Mouse (Mus musculus) hindbrain, embryonic 12.5 days (tissue): ENCODE results near the gene Mettl26. TPM values are rescaled to one million over a fixed set of nuclear protein-coding genes. Genes with fewer than 3 reads are reported as not detected.
A peak's percentile ranks its signal among the peaks of the same experiment; 100 is the strongest.

Experiments
- ATAC-seq: fragments of 200-750 bp; cut with Nextera tagmentation; 2 replicates; pipeline ENCODE4 v1.8.0; 2017; ENCODE audit warnings: moderate TSS enrichment; ENCODE audit not compliant: low FRiP score
- H3K27ac ChIP-seq: fragments of 300-500 bp; sonication (generic); 2 replicates; pipeline ENCODE4 v1.5.1; 2016; ENCODE audit warnings: mild to moderate bottlenecking
- H3K27me3 ChIP-seq: fragments of 300-500 bp; sonication (generic); 2 replicates; pipeline ENCODE4 v1.6.1; 2016; ENCODE audit warnings: mild to moderate bottlenecking
- H3K36me3 ChIP-seq: fragments of 300-500 bp; sonication (generic); 2 replicates; pipeline ENCODE4 v1.6.1; 2016; ENCODE audit warnings: mild to moderate bottlenecking
- H3K4me1 ChIP-seq: fragments of 300-500 bp; sonication (generic); 2 replicates; pipeline ENCODE4 v1.6.1; 2016
- H3K4me2 ChIP-seq: fragments of 300-500 bp; sonication (generic); replicated peaks from 2 replicates; pipeline ENCODE4 v1.6.1; 2016; ENCODE audit warnings: mild to moderate bottlenecking
- H3K4me3 ChIP-seq: fragments of 300-500 bp; sonication (generic); 2 replicates; pipeline ENCODE4 v1.5.1; 2016; ENCODE audit warnings: mild to moderate bottlenecking
- H3K9ac ChIP-seq: fragments of 300-500 bp; sonication (generic); 2 replicates; pipeline ENCODE4 v1.6.1; 2016; ENCODE audit warnings: mild to moderate bottlenecking, moderate library complexity
- H3K9me3 ChIP-seq: fragments of 300-500 bp; sonication (generic); replicated peaks from 2 replicates; pipeline ENCODE4 v1.6.1; 2016; ENCODE audit warnings: mild to moderate bottlenecking
- WGBS: fragments of 180-500 bp; shearing (Covaris S2); methylation state at CpG from one replicate; pipeline ENCODE4 v1.1.7; 2016; 5-methylcytosine and 5-hydroxymethylcytosine counted together
- polyA plus RNA-seq: library from polyadenylated mRNA; unstranded; fragments of >200 nt; fragmentation: Nextera tagmentation; extraction: Ambion mirVana; gene quantifications from 2 replicates; pipeline ENCODE4 v1.2.1, GENCODE M21; 2016

The Mettl26 gene
- polyA plus RNA-seq, result 48.7 and 53.2 TPM in 2 replicates

DNA sequence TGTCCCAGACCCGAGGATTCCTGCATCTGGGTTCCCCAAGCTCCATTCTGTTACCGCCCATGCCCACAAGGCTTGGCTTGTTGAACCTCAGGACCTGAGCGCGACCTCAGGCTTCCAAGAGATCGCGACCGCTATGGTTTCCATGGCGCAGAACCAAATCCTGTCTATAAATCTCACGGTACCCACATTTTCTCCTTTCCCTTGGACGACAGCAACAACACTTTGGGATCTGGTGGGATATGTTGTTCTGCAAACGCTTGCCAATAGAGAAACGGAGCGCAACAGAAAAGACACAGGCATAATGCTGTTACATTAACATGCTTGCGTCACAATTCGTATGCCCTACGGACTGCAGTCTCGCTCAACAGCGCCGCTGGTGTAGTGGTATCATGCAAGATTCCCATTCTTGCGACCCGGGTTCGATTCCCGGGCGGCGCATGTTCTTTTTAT lies at the start of gene Mettl26:
Mettl26 (plus strand) TSS at position 354 of the 450 bp plus-strand sequence.
- Histone ChIP-seq H3K4me1 (peaks cover 23% of the 10 kb centered on the region), H3K4me2 (peak within 1 kb of the TSS; percentile 93), H3K4me3 (peak within 1 kb of the TSS; percentile 79), H3K9me3 (no peaks in the 10 kb centered on the region), H3K36me3 (peaks cover 16% of the 10 kb centered on the region), H3K27me3 (no peaks in the 10 kb centered on the region), H3K9ac (peak within 1 kb of the TSS; percentile 81), H3K27ac (peak within 1 kb of the TSS; percentile 96)
- under 1% methylated on average over 25 of the region's 25 CpGs for WGBS
- ATAC-seq, result peak; percentile 73

DNA sequence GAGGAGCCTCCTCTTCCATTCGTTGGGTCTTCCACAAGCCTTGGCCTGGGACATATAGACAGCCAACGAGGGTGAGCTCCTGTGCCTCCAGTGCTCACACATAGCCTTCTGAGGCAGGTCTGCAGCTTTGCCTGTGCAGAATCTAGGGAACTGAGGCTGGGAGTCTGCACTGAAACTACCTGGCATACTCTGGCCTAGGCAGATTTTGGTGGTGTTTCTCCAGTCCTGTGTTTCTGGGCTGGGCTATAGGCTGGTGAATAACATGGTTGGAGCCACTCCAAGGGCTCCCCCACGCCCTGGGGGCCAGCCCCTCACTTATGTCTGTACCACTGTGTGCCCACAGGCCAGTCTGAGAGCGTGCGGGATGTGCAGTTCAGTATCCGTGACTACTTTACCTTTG lies 49.6 kb upstream of the Mettl26 start:
- ATAC-seq, result no peak
- H3K4me1 ChIP-seq, result peaks cover 58% of the 10 kb centered on the region
- WGBS, result 89% methylated on average over 6 of the region's 6 CpGs
- H3K27me3 ChIP-seq, result peaks cover 6% of the 10 kb centered on the region
- H3K27ac ChIP-seq, result no peak overlapping the region
- H3K4me2 ChIP-seq, result peak overlapping the region; percentile 74; the same call in 1 of the 2 replicates
- no peaks in the 10 kb centered on the region for H3K9me3 ChIP-seq
- H3K36me3 ChIP-seq, result peaks cover 37% of the 10 kb centered on the region
- H3K9ac ChIP-seq, result no peak overlapping the region
- no peak overlapping the region for H3K4me3 ChIP-seq

GRCm38 (mm10) chr17:25825984-25826570 lies 48.8 kb upstream of the Mettl26 start:
- Histone ChIP-seq H3K27me3 (no peaks in the 10 kb centered on the region), H3K4me3 (no peak overlapping the region), H3K4me1 (peaks cover 65% of the 10 kb centered on the region), H3K9me3 (no peaks in the 10 kb centered on the region), H3K27ac (no peak overlapping the region), H3K36me3 (peaks cover 44% of the 10 kb centered on the region), H3K4me2 (no peak overlapping the region), H3K9ac (no peak overlapping the region)
- no peak for ATAC-seq
- 95% methylated on average over 27 of the region's 27 CpGs for WGBS

DNA sequence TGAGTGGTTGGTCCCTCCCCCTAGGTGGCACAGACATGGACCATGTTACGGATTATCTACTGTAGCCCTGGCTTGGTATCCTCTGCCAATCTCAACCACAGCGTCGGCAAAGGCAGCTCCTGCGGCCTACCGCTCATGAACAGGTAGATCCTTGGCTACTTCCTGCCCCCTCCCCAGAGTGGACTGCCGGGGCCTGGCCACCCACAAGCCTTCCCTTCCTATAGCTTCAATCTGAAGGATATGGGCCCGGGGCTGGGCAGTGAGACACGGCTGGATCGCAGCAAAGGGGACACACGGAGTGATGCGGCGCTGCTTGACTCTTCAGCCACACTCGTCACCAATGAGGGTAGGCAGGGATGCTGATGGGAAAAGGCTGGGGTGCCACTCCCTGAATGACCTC lies 47.9 kb upstream of the Mettl26 start:
- Histone ChIP-seq H3K9me3 (no peaks in the 10 kb centered on the region), H3K36me3 (peaks cover 51% of the 10 kb centered on the region), H3K27me3 (no peaks in the 10 kb centered on the region), H3K9ac (no peak overlapping the region), H3K27ac (no peak overlapping the region), H3K4me2 (no peak overlapping the region), H3K4me1 (peaks cover 75% of the 10 kb centered on the region), H3K4me3 (no peak overlapping the region)
- no peak for ATAC-seq
- WGBS, result 95% methylated on average over 13 of the region's 13 CpGs

DNA sequence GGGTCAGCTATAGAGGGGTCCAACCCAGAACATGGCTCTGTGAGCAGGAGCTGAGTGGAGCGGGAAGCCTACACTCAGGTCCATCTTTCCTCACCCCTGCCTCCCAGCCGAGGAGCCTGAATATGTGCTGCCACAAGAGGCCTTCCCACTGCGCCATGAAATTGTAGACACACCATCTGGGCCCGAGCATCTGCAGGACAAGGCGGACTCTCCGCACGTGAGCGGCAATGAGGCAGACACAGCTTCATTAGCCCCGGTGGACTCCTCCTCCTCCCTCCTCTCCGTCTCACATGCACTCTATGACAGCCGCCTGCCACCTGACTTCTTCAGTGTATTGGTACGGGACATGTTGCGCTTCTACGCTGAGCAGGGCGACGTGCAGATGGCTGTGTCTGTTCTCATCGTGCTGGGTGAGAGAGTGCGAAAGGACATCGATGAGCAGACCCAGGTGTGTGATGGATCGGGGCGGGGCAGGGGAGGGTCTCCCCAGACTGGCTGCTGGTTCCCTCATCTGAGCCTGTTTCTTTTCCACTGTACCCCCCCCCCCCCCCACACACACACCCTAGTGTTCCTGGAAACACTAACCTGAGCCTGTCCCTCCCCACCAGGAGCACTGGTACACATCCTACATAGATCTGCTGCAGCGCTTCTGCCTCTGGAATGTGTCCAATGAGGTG lies 47.2 kb upstream of the Mettl26 start:
- H3K4me2 ChIP-seq, result peak overlapping the region; percentile 92; the same call in 1 of the 2 replicates

GRCm38 (mm10) chr17:25828223-25828594 lies 46.7 kb upstream of the Mettl26 start:
- no peaks in the 10 kb centered on the region for H3K27me3 ChIP-seq
- peak overlapping the region; percentile 61 for H3K4me3 ChIP-seq
- ATAC-seq, result no peak
- peak overlapping the region; percentile 92 for H3K4me2 ChIP-seq
- 85% methylated on average over 8 of the region's 8 CpGs for WGBS
- H3K9ac ChIP-seq, result peak overlapping the region; percentile 79
- peaks cover 51% of the 10 kb centered on the region for H3K36me3 ChIP-seq
- no peaks in the 10 kb centered on the region for H3K9me3 ChIP-seq
- H3K4me1 ChIP-seq, result peaks cover 74% of the 10 kb centered on the region
- H3K27ac ChIP-seq, result peak overlapping the region; percentile 91

More for the DNA sequence above, 47.2 kb upstream of the Mettl26 start:
- Histone ChIP-seq H3K36me3 (peaks cover 51% of the 10 kb centered on the region), H3K9me3 (no peaks in the 10 kb centered on the region), H3K4me3 (peak overlapping the region; percentile 61), H3K4me1 (peaks cover 77% of the 10 kb centered on the region), H3K27ac (no peak overlapping the region), H3K27me3 (no peaks in the 10 kb centered on the region), H3K9ac (peak overlapping the region; percentile 79)
- 85% methylated on average over 22 of the region's 22 CpGs for WGBS
- ATAC-seq, result no peak

- peak within 1 kb of the TSS; percentile 61 for H3K4me3 ChIP-seq
- H3K9ac ChIP-seq, result peak within 1 kb of the TSS; percentile 79
- peaks cover 79% of the 10 kb centered on the region for H3K4me1 ChIP-seq
- no peaks in the 10 kb centered on the region for H3K27me3 ChIP-seq
- peaks cover 51% of the 10 kb centered on the region for H3K36me3 ChIP-seq
- peak within 1 kb of the TSS; percentile 91 for H3K27ac ChIP-seq
- under 1% methylated on average over 32 of the region's 32 CpGs for WGBS
- peak within 1 kb of the TSS; percentile 92 for H3K4me2 ChIP-seq
- no peaks in the 10 kb centered on the region for H3K9me3 ChIP-seq
- ATAC-seq, result peak; percentile 48
These were observed 45.9 kb upstream of the Mettl26 start, which contains the start of gene Jmjd8 for GRCm38 (mm10) chr17:25828712-25829557. TSS of gene Jmjd8 (plus strand) at chr17:25828867.

GRCm38 (mm10) chr17:25829558-25830017 lies 45.3 kb upstream of the Mettl26 start:
- H3K4me1 ChIP-seq, result peaks cover 79% of the 10 kb centered on the region
- peak overlapping the region; percentile 92 for H3K4me2 ChIP-seq
- WGBS, result 41% methylated on average over 8 of the region's 8 CpGs
- H3K4me3 ChIP-seq, result peak overlapping the region; percentile 61
- peaks cover 51% of the 10 kb centered on the region for H3K36me3 ChIP-seq
- no peak for ATAC-seq
- H3K9ac ChIP-seq, result peak overlapping the region; percentile 79
- peak overlapping the region; percentile 91 for H3K27ac ChIP-seq
- H3K9me3 ChIP-seq, result no peaks in the 10 kb centered on the region
- H3K27me3 ChIP-seq, result no peaks in the 10 kb centered on the region

DNA sequence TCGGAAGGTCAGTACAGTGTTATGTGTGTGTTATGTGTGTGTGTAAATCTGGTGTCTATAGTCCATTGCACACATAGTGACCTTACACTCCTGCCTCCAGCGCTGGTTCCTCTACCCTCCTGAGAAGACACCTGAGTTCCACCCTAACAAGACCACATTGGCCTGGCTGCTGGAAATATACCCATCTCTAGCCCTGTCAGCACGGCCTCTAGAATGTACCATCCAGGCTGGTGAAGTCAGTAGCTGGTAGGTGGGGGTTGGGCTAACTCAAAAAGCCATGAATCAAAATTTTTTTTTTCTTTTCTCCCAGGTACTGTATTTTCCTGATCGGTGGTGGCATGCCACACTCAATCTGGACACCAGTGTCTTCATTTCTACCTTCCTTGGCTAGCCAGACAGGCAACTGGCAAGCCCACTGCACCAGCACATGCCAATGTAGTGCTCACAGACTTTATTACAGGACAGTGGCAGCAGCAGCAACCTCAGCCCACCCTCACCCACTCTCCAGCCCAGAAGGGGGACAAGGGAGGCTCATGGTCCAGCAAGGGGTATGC lies 44.6 kb upstream of the Mettl26 start:
- no peak for ATAC-seq
- Histone ChIP-seq H3K4me3 (peak overlapping the region; percentile 2), H3K9ac (no peak overlapping the region), H3K9me3 (no peaks in the 10 kb centered on the region), H3K27me3 (no peaks in the 10 kb centered on the region), H3K27ac (no peak overlapping the region), H3K4me2 (peak overlapping the region; percentile 92), H3K4me1 (peaks cover 79% of the 10 kb centered on the region), H3K36me3 (peaks cover 56% of the 10 kb centered on the region)
- WGBS, result 85% methylated on average over 4 of the region's 4 CpGs

GRCm38 (mm10) chr17:25830806-25831431 lies 44.0 kb upstream of the Mettl26 start:
- H3K9me3 ChIP-seq, result no peaks in the 10 kb centered on the region
- peaks cover 54% of the 10 kb centered on the region for H3K36me3 ChIP-seq
- peak overlapping the region; percentile 89; the same call in 1 of the 2 replicates for H3K4me2 ChIP-seq
- no peak for ATAC-seq
- peak overlapping the region; percentile 73; the same call in 1 of the 2 replicates for H3K4me3 ChIP-seq
- H3K27ac ChIP-seq, result no peak overlapping the region
- 88% methylated on average over 14 of the region's 14 CpGs for WGBS
- H3K4me1 ChIP-seq, result peaks cover 78% of the 10 kb centered on the region
- H3K27me3 ChIP-seq, result no peaks in the 10 kb centered on the region
- 0 out of 2 replicates have a peak overlapping the region, but pooled peaks have one; percentile 84 for H3K9ac ChIP-seq

- Histone ChIP-seq H3K27ac (peak overlapping the region; percentile 96), H3K9ac (peak overlapping the region; percentile 84), H3K4me2 (peak overlapping the region; percentile 89), H3K27me3 (no peaks in the 10 kb centered on the region), H3K4me1 (peaks cover 79% of the 10 kb centered on the region), H3K4me3 (peak overlapping the region; percentile 73), H3K9me3 (no peaks in the 10 kb centered on the region), H3K36me3 (peaks cover 46% of the 10 kb centered on the region)
- no peak for ATAC-seq
- WGBS, result 64% methylated on average over 21 of the region's 21 CpGs
These were observed 43.2 kb upstream of the Mettl26 start for GRCm38 (mm10) chr17:25831451-25832281.
